Mouse (Mus musculus): ENCODE data around the gene Ubqlnl.

DNA sequence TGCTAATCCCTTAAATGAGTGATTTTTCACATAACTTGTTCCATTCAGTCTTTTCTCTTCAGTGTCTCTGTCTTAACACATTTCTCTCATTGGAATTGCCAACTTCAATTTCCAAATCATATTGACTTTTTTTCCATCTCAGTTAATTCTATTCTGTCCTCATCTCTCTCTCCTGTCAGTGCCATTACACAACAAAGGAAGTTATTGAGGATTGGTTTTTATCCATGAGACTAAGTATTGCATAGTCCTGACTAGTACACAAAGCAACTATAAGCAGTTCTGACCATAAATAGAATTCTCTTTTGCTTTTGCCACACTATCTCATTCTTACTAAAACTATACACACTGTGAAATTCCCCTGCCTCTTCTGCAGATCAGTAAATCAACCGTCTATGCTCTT is 28.7 kb upstream of the Ubqlnl start:
- TF ChIP-seq GATA1 (IDR thresholded peaks at IDR 0.05; ENCODE audit: low read length): no peak
- no peak for TF ChIP-seq TAL1 (IDR thresholded peaks at IDR 0.05; ENCODE audit: low read length)
